Mouse (Mus musculus): ENCODE measurements around the gene Sync. TPM values are rescaled to one million over a fixed set of nuclear protein-coding genes. Genes with fewer than 3 reads are reported as not detected.

The Sync gene
- polyA plus RNA-seq, 1 experiment from 2014 or later, result 0.67 TPM

DNA sequence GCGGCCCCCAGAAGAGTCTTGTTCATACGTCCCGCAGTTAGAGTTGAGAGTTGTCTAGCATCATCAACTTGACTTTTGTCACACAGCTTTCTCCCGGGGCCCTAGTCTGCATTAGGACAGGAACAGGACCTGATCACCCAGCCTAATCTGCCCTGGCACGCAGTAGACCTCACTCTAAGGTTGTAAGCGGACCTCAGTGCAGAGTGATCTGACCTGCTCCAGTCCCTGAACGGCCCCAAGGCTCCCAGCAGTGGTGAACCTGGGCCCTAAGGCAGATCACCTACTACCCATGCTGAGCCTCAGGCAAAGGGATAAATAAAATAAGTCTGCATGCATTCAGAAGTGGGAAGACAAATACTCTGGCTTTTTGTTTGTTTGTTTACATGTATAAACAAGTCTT is 38.1 kb upstream of the Sync start:
- Histone ChIP-seq H3K4me2 (replicated peaks) (no peak overlapping the region), H3K36me3 (no peaks in the 10 kb centered on the region), H3K9ac (replicated peaks) (no peak overlapping the region), H3K4me3 (replicated peaks) (no peak overlapping the region), H3K9me3 (no peaks in the 10 kb centered on the region), H3K27me3 (peaks cover 68% of the 10 kb centered on the region), H3K27ac (no peak overlapping the region), H3K4me1 (replicated peaks) (peaks cover 33% of the 10 kb centered on the region)
- no peak for ATAC-seq
- 22% methylated on average over 7 of the region's 7 CpGs for WGBS

- Histone ChIP-seq H3K36me3 (no peaks in the 10 kb centered on the region), H3K4me1 (replicated peaks) (peaks cover 33% of the 10 kb centered on the region), H3K4me3 (replicated peaks) (no peak overlapping the region), H3K9me3 (no peaks in the 10 kb centered on the region), H3K4me2 (replicated peaks) (peak overlapping the region; percentile 23), H3K27ac (peak overlapping the region; percentile 10; the same call in 1 of the 2 replicates), H3K27me3 (peaks cover 60% of the 10 kb centered on the region), H3K9ac (replicated peaks) (peak overlapping the region; percentile 17; the same call in 1 of the 2 replicates)
- WGBS, result 12% methylated on average over 15 of the region's 15 CpGs
- 0 out of 2 replicates have a peak, but pooled peaks have one; percentile 10 for ATAC-seq
Measured at GRCm38 (mm10) chr4:129250759-129251481, 36.5 kb upstream of the Sync start.

DNA sequence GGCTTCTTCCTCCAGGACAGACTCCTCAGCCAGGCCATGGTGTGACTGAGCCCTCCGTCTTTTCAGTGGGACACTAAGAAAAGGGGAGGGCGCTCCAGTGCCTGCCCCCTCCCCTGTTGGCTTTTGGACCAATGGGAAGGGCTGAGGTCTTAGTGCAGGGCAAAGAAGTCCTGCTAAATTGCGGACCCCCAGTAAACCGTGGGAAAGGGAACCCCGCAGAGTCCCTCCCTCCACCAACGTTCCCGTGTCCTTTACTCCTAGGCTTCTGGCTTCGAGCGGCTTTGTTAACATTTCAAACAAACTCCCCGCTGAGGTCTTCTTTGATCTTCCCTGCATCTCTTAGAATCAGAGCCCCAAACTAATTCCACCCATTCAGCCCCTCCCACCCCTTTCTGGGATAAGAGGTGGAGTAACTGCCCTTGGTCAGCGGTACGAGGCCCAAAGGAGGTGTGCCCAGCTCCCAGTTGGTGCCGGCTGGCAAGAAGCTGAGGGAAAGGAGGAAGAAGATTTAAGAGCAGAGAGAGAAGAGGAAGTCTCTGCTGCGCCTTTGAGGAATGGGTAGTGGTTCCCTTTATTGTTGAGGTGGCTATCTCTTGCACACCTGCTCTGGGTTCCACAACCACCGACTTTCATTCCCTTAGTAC is 35.8 kb upstream of the Sync start:
- peak; percentile 54 for ATAC-seq
- H3K27me3 ChIP-seq, result peaks cover 56% of the 10 kb centered on the region

DNA sequence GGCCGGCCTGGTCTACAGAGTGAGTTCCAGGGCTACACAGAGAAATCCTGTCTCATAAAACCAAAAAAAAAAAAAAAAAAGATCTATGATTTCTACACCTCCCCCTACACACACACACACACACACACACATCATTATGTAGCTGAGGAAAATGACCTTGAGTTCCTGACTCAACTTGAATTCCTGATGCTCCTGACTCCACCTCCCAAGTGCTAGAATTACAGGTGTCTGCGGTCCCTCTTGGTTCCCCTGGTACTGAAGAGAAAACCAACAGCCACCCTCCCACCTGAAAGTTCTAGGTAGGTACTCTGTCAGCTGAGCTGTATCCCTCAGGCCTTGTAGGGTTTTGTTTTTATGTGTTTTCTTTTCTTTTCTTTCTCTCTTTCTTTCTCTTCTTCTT is 34.9 kb upstream of the Sync start:
- H3K9ac ChIP-seq (replicated peaks), result no peak overlapping the region

More for the DNA sequence above, 35.8 kb upstream of the Sync start:
- Histone ChIP-seq H3K9ac (replicated peaks) (peak overlapping the region; percentile 17; the same call in 1 of the 2 replicates), H3K4me1 (replicated peaks) (peaks cover 37% of the 10 kb centered on the region), H3K36me3 (no peaks in the 10 kb centered on the region), H3K4me3 (replicated peaks) (no peak overlapping the region), H3K27ac (peak overlapping the region; percentile 10; the same call in 1 of the 2 replicates), H3K4me2 (replicated peaks) (peak overlapping the region; percentile 23), H3K9me3 (no peaks in the 10 kb centered on the region)
- 3% methylated on average over 15 of the region's 15 CpGs for WGBS

DNA sequence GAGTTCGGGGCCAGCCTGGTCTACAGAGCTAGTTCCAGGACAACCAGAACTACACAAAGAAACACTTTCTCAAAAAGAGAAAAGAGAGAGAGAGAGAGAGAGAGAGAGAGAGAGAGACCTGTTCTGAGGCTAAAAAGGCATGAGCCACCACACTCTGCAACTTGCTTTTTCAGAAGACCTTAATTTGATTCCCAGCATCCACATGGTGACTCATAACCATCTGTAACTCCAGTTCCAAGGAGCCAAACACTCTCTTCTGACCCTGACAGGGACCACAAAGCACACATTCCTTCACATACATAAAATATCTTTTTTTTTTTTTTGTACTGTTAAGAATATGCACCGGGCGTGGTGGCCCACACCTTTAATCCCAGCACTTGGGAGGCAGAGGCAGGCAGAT is 32.8 kb upstream of the Sync start:
- Histone ChIP-seq H3K27me3 (peaks cover 26% of the 10 kb centered on the region), H3K4me1 (replicated peaks) (peaks cover 28% of the 10 kb centered on the region), H3K36me3 (no peaks in the 10 kb centered on the region), H3K9me3 (no peaks in the 10 kb centered on the region), H3K9ac (replicated peaks) (no peak overlapping the region), H3K4me2 (replicated peaks) (no peak overlapping the region), H3K27ac (no peak overlapping the region), H3K4me3 (replicated peaks) (no peak overlapping the region)
- WGBS, result 86% methylated on average over 3 of the region's 3 CpGs
- no peak for ATAC-seq

More for the DNA sequence above, 34.9 kb upstream of the Sync start:
- H3K27me3 ChIP-seq, result peaks cover 47% of the 10 kb centered on the region
- H3K27ac ChIP-seq, result no peak overlapping the region
- ATAC-seq, result no peak
- H3K9me3 ChIP-seq, result no peaks in the 10 kb centered on the region
- H3K4me3 ChIP-seq (replicated peaks), result no peak overlapping the region
- 90% methylated on average over 2 of the region's 2 CpGs for WGBS
- H3K4me2 ChIP-seq (replicated peaks), result no peak overlapping the region
- no peaks in the 10 kb centered on the region for H3K36me3 ChIP-seq
- peaks cover 40% of the 10 kb centered on the region for H3K4me1 ChIP-seq (replicated peaks)

DNA sequence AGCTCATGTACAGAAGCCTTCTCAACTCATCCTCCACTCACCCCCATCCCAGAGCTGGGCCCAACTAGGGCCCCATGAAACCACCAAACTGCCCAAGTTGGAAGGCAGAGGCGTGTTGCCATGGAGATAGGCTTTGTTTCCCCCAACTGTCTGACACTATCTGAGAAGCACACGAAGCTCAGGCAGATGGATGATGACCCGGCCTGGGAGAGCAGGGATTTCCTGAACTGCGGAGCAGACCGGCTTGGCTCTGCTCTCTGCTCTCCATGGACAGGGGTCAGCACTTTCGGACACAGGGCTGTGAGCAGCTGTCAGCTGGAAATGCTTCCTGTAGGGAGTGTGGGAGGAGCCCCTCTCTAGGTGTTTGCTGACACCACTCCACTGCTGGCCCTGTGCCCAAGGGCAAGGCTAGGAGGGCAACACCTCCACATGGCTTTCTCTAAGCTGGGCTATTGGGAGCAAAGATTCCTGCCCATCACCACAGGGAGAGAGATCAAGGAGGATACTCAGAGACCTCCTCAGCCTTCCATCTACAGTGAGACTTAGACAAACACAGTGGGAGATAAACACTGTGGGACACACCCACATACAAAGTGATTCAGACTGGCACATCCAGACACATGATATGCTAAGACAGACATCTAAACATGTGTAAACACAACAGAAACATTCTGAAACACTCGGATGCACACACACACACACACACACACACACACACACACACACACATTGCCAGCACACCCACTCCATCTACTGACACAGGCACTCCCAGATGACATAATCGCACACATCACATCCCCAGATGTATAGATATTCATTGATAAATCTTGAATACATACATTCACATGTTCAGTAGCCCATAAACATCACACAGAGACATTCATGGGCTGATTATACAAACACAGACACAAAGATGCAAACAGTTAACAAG is 30.7 kb upstream of the Sync start:
- peaks cover 24% of the 10 kb centered on the region for H3K4me1 ChIP-seq (replicated peaks)
- no peak overlapping the region for H3K9ac ChIP-seq (replicated peaks)
- no peaks in the 10 kb centered on the region for H3K9me3 ChIP-seq
- H3K4me3 ChIP-seq (replicated peaks), result no peak overlapping the region
- peaks cover 6% of the 10 kb centered on the region for H3K27me3 ChIP-seq
- 24% methylated on average over 8 of the region's 8 CpGs for WGBS
- ATAC-seq, result no peak
- H3K4me2 ChIP-seq (replicated peaks), result no peak overlapping the region
- H3K36me3 ChIP-seq, result no peaks in the 10 kb centered on the region
- no peak overlapping the region for H3K27ac ChIP-seq

DNA sequence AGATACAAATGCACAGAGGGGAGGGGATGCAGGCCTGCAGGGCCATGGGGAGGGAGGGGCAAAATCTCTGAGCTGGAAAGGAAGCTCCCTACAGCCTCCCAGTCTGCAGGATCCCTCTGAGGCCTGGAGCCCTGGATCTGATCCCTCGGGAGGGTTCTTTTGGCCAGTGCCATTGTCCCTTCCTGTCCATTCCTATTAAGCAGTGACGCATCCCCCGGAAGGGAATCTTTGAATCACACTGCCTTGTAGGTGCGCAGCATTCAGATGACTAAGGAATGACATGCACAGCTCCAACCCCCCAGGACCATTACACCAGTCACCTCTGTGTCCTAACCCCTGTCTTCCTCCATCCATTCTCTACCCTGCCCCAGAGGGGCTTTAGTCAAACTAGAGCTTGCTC is 28.3 kb upstream of the Sync start:
- no peak for ATAC-seq
- no peaks in the 10 kb centered on the region for H3K9me3 ChIP-seq
- no peaks in the 10 kb centered on the region; the same call in 1 of the 2 replicates for H3K27me3 ChIP-seq
- no peak overlapping the region for H3K4me3 ChIP-seq (replicated peaks)
- H3K4me2 ChIP-seq (replicated peaks), result no peak overlapping the region
- WGBS, result 28% methylated on average over 4 of the region's 4 CpGs
- no peak overlapping the region for H3K27ac ChIP-seq
- peaks cover 29% of the 10 kb centered on the region for H3K4me1 ChIP-seq (replicated peaks)
- H3K9ac ChIP-seq (replicated peaks), result no peak overlapping the region
- H3K36me3 ChIP-seq, result no peaks in the 10 kb centered on the region

- 0 out of 2 replicates have a peak overlapping the region, but pooled peaks have one; percentile 0 for H3K9ac ChIP-seq (replicated peaks)
- WGBS, result 13% methylated on average over 6 of the region's 6 CpGs
- H3K4me3 ChIP-seq (replicated peaks), result no peak overlapping the region
Measured at GRCm38 (mm10) chr4:129260678-129261077, 26.7 kb upstream of the Sync start.

GRCm38 (mm10) chr4:129261196-129261595 is 26.2 kb upstream of the Sync start, which contains the start of gene C77080:
TSS of gene C77080 (minus strand) at chr4:129261404.
- Histone ChIP-seq H3K4me1 (replicated peaks) (peaks cover 29% of the 10 kb centered on the region), H3K4me2 (replicated peaks) (no peak within 1 kb of the TSS), H3K4me3 (replicated peaks) (no peak within 1 kb of the TSS), H3K27me3 (no peaks in the 10 kb centered on the region; the same call in 1 of the 2 replicates), H3K9me3 (no peaks in the 10 kb centered on the region), H3K9ac (replicated peaks) (0 out of 2 replicates have a peak within 1 kb of the TSS, but pooled peaks have one; percentile 0), H3K36me3 (no peaks in the 10 kb centered on the region), H3K27ac (no peak within 1 kb of the TSS; the same call in 1 of the 2 replicates)
- 0% methylated on average over 3 of the region's 4 CpGs for WGBS
- ATAC-seq, result no peak

More at GRCm38 (mm10) chr4:129260678-129261077, 26.7 kb upstream of the Sync start:
- no peak overlapping the region; the same call in 1 of the 2 replicates for H3K27ac ChIP-seq
- H3K4me1 ChIP-seq (replicated peaks), result peaks cover 29% of the 10 kb centered on the region
- 0 out of 2 replicates have a peak, but pooled peaks have one; percentile 43 for ATAC-seq
- no peaks in the 10 kb centered on the region for H3K36me3 ChIP-seq
- no peak overlapping the region for H3K4me2 ChIP-seq (replicated peaks)
- H3K27me3 ChIP-seq, result no peaks in the 10 kb centered on the region; the same call in 1 of the 2 replicates
- no peaks in the 10 kb centered on the region for H3K9me3 ChIP-seq

GRCm38 (mm10) chr4:129263225-129264021 is 24.0 kb upstream of the Sync start:
- no peak overlapping the region for H3K4me3 ChIP-seq (replicated peaks)
- no peaks in the 10 kb centered on the region; the same call in 1 of the 2 replicates for H3K27me3 ChIP-seq
- no peak overlapping the region; the same call in 1 of the 2 replicates for H3K27ac ChIP-seq
- no peak overlapping the region for H3K4me2 ChIP-seq (replicated peaks)
- H3K36me3 ChIP-seq, result no peaks in the 10 kb centered on the region
- ATAC-seq, result peak; percentile 60; the same call in 1 of the 2 replicates
- H3K9me3 ChIP-seq, result no peaks in the 10 kb centered on the region
- 44% methylated on average over 19 of the region's 19 CpGs for WGBS
- no peak overlapping the region for H3K9ac ChIP-seq (replicated peaks)
- H3K4me1 ChIP-seq (replicated peaks), result peaks cover 27% of the 10 kb centered on the region

DNA sequence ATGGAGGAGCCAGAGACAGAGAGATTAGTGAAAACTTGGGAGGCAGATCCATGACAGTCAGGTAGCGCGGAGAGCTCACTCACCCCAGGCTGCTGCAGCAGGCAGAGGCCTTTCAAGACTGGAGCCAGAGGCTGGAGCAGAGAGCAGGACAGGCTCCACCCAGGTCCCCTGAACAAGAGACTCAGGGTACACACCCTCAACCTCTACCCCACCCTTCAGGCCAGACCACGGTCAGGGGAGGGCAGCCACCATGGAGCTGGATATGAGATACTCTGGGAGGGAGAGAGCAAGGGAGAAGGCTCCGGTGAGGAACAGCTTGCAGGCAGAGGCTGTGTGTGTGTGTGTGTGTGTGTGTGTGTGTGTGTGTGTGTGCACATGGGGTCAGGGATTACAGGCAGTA is 21.2 kb upstream of the Sync start:
- H3K36me3 ChIP-seq, result no peaks in the 10 kb centered on the region
- H3K27ac ChIP-seq, result no peak overlapping the region
- no peaks in the 10 kb centered on the region; the same call in 1 of the 2 replicates for H3K27me3 ChIP-seq
- no peaks in the 10 kb centered on the region for H3K9me3 ChIP-seq
- H3K4me1 ChIP-seq (replicated peaks), result peaks cover 16% of the 10 kb centered on the region
- H3K9ac ChIP-seq (replicated peaks), result no peak overlapping the region
- 88% methylated on average over 4 of the region's 4 CpGs for WGBS
- no peak overlapping the region for H3K4me2 ChIP-seq (replicated peaks)
- H3K4me3 ChIP-seq (replicated peaks), result no peak overlapping the region
- no peak for ATAC-seq
